Mouse (Mus musculus): ENCODE data around the gene Zfp467. TPM values are rescaled to one million over a fixed set of nuclear protein-coding genes. Genes with fewer than 3 reads are reported as not detected.

Zfp467 gene
- polyA plus RNA-seq, 1 experiment: 1.7 TPM

GRCm38 (mm10) chr6:48411193-48412092 lies 34.2 kb downstream of the Zfp467 start:
- Histone ChIP-seq H3K36me3 (ENCODE audit: control insufficient read depth, insufficient read depth) (no peaks in the 10 kb centered on the region), H3ac (ENCODE audit: control insufficient read depth, insufficient read length) (no peak overlapping the region), H3K79me2 (ENCODE audit: control insufficient read depth, insufficient read depth) (no peaks in the 10 kb centered on the region), H3K4me3 (no peak overlapping the region), H3K27me3 (ENCODE audit: control insufficient read depth, insufficient read depth, insufficient read length) (no peaks in the 10 kb centered on the region), H3K4me2 (ENCODE audit: low read depth) (no peak overlapping the region)
- no peak for TF ChIP-seq CEBPB (IDR thresholded peaks at IDR 0.05; ENCODE audit: insufficient read depth, poor library complexity, severe bottlenecking)
- TF ChIP-seq POLR2A (IDR thresholded peaks at IDR 0.05; ENCODE audit: insufficient read length, low read depth): no peak
- no peak for TF ChIP-seq USF1 (IDR thresholded peaks at IDR 0.05; ENCODE audit: low read depth)
- TF ChIP-seq MAX (IDR thresholded peaks at IDR 0.05; ENCODE audit: low read depth): no peak
- no peak for TF ChIP-seq E2F4 (IDR thresholded peaks at IDR 0.05; ENCODE audit: insufficient read depth)

GRCm38 (mm10) chr6:48410551-48410950 lies 35.1 kb downstream of the Zfp467 start:
- no peak overlapping the region for H3K4me3 ChIP-seq
- no peaks in the 10 kb centered on the region for H3K36me3 ChIP-seq (ENCODE audit: control insufficient read depth, insufficient read depth)
- H3K79me2 ChIP-seq (ENCODE audit: control insufficient read depth, insufficient read depth): no peaks in the 10 kb centered on the region
- TF ChIP-seq TCF12 (IDR thresholded peaks at IDR 0.05; ENCODE audit: insufficient read depth, poor library complexity, severe bottlenecking) (no peak), TCF3 (IDR thresholded peaks at IDR 0.05; ENCODE audit: insufficient read length, low read depth) (no peak), POLR2A (IDR thresholded peaks at IDR 0.05; ENCODE audit: insufficient read length, low read depth) (no peak), POLR2AphosphoS2 (IDR thresholded peaks at IDR 0.05; ENCODE audit: insufficient read length, low read depth) (no peak), CEBPB (IDR thresholded peaks at IDR 0.05; ENCODE audit: insufficient read depth, poor library complexity, severe bottlenecking) (no peak), USF1 (IDR thresholded peaks at IDR 0.05; ENCODE audit: low read depth) (no peak), MYOG (IDR thresholded peaks at IDR 0.05; ENCODE audit: control insufficient read depth in 1 of 3, insufficient read depth in 1 of 3, insufficient read length in 2 of 3, low read depth in 2 of 3) (no peak), MYOD1 (IDR thresholded peaks at IDR 0.05; ENCODE audit: control insufficient read depth in 1 of 3, insufficient read length in 2 of 3, low read depth in 2 of 3) (no peak), REST (IDR thresholded peaks at IDR 0.05; ENCODE audit: insufficient read depth, insufficient read length) (no peak), SRF (IDR thresholded peaks at IDR 0.05; ENCODE audit: control insufficient read depth, insufficient read length, low read depth) (no peak), MAX (IDR thresholded peaks at IDR 0.05; ENCODE audit: low read depth) (no peak), E2F4 (IDR thresholded peaks at IDR 0.05; ENCODE audit: insufficient read depth) (no peak)
- no peak overlapping the region for H3K4me2 ChIP-seq (ENCODE audit: low read depth)
- no peaks in the 10 kb centered on the region for H3K27me3 ChIP-seq (ENCODE audit: control insufficient read depth, insufficient read depth, insufficient read length)
- H3ac ChIP-seq (ENCODE audit: control insufficient read depth, insufficient read length): no peak overlapping the region

GRCm38 (mm10) chr6:48409726-48410343 lies 35.8 kb downstream of the Zfp467 start:
- TF ChIP-seq REST (IDR thresholded peaks at IDR 0.05; ENCODE audit: insufficient read depth, insufficient read length) (no peak), E2F4 (IDR thresholded peaks at IDR 0.05; ENCODE audit: insufficient read depth) (no peak), MAX (IDR thresholded peaks at IDR 0.05; ENCODE audit: low read depth) (no peak), SRF (IDR thresholded peaks at IDR 0.05; ENCODE audit: control insufficient read depth, insufficient read length, low read depth) (no peak), USF1 (IDR thresholded peaks at IDR 0.05; ENCODE audit: low read depth) (no peak), MYOD1 (IDR thresholded peaks at IDR 0.05; ENCODE audit: control insufficient read depth in 1 of 3, insufficient read length in 2 of 3, low read depth in 2 of 3) (no peak), POLR2AphosphoS2 (IDR thresholded peaks at IDR 0.05; ENCODE audit: insufficient read length, low read depth) (no peak), POLR2A (IDR thresholded peaks at IDR 0.05; ENCODE audit: insufficient read length, low read depth) (no peak), TCF12 (IDR thresholded peaks at IDR 0.05; ENCODE audit: insufficient read depth, poor library complexity, severe bottlenecking) (no peak), MYOG (IDR thresholded peaks at IDR 0.05; ENCODE audit: control insufficient read depth in 1 of 3, insufficient read depth in 1 of 3, insufficient read length in 2 of 3, low read depth in 2 of 3) (no peak), TCF3 (IDR thresholded peaks at IDR 0.05; ENCODE audit: insufficient read length, low read depth) (no peak), CEBPB (IDR thresholded peaks at IDR 0.05; ENCODE audit: insufficient read depth, poor library complexity, severe bottlenecking) (no peak)
- Histone ChIP-seq H3K4me3 (no peak overlapping the region), H3K79me2 (ENCODE audit: control insufficient read depth, insufficient read depth) (no peaks in the 10 kb centered on the region), H3K4me2 (ENCODE audit: low read depth) (no peak overlapping the region), H3K36me3 (ENCODE audit: control insufficient read depth, insufficient read depth) (no peaks in the 10 kb centered on the region), H3K27me3 (ENCODE audit: control insufficient read depth, insufficient read depth, insufficient read length) (no peaks in the 10 kb centered on the region), H3ac (ENCODE audit: control insufficient read depth, insufficient read length) (no peak overlapping the region)

GRCm38 (mm10) chr6:48404071-48404470 lies 41.6 kb downstream of the Zfp467 start:
- H3K27me3 ChIP-seq (ENCODE audit: control insufficient read depth, insufficient read depth, insufficient read length): no peaks in the 10 kb centered on the region
- H3K79me2 ChIP-seq (ENCODE audit: control insufficient read depth, insufficient read depth): no peaks in the 10 kb centered on the region
- H3K36me3 ChIP-seq (ENCODE audit: control insufficient read depth, insufficient read depth): no peaks in the 10 kb centered on the region
- no peak overlapping the region for H3K4me2 ChIP-seq (ENCODE audit: low read depth)
- TF ChIP-seq TCF3 (IDR thresholded peaks at IDR 0.05; ENCODE audit: insufficient read length, low read depth) (no peak), TCF12 (IDR thresholded peaks at IDR 0.05; ENCODE audit: insufficient read depth, poor library complexity, severe bottlenecking) (no peak), SRF (IDR thresholded peaks at IDR 0.05; ENCODE audit: control insufficient read depth, insufficient read length, low read depth) (no peak), USF1 (IDR thresholded peaks at IDR 0.05; ENCODE audit: low read depth) (no peak), MAX (IDR thresholded peaks at IDR 0.05; ENCODE audit: low read depth) (no peak), CEBPB (IDR thresholded peaks at IDR 0.05; ENCODE audit: insufficient read depth, poor library complexity, severe bottlenecking) (no peak), MYOG (IDR thresholded peaks at IDR 0.05; ENCODE audit: control insufficient read depth in 1 of 3, insufficient read depth in 1 of 3, insufficient read length in 2 of 3, low read depth in 2 of 3) (no peak), POLR2AphosphoS2 (IDR thresholded peaks at IDR 0.05; ENCODE audit: insufficient read length, low read depth) (no peak), REST (IDR thresholded peaks at IDR 0.05; ENCODE audit: insufficient read depth, insufficient read length) (no peak), MYOD1 (IDR thresholded peaks at IDR 0.05; ENCODE audit: control insufficient read depth in 1 of 3, insufficient read length in 2 of 3, low read depth in 2 of 3) (no peak), E2F4 (IDR thresholded peaks at IDR 0.05; ENCODE audit: insufficient read depth) (no peak), POLR2A (IDR thresholded peaks at IDR 0.05; ENCODE audit: insufficient read length, low read depth) (no peak)
- no peak overlapping the region for H3ac ChIP-seq (ENCODE audit: control insufficient read depth, insufficient read length)
- H3K4me3 ChIP-seq: no peak overlapping the region

Measured in myocyte (in vitro differentiated cells).